Mouse (Mus musculus) small intestine, adult 2 months (tissue): ENCODE results near the gene Mcl1.

Source experiments
- CTCF ChIP-seq: fragments of 200-500 bp; IDR thresholded peaks from 2 replicates; pipeline ENCODE4 v1.5.1; 2012; ENCODE audit warnings: low read depth, mild to moderate bottlenecking, control low read depth, inconsistent platforms, low read length, moderate library complexity, mixed read lengths; ENCODE audit not compliant: insufficient replicate concordance, insufficient read length; ENCODE audit errors: extremely low read depth
- POLR2A ChIP-seq: fragments of 200-500 bp; IDR thresholded peaks from 2 replicates; pipeline ENCODE4 v1.6.1; 2012; ENCODE audit warnings: low read depth, mild to moderate bottlenecking, control low read depth, inconsistent platforms, low read length, moderate library complexity

GRCm38 (mm10) chr3:95672861-95673706 lies 14.5 kb downstream of the Mcl1 start:
- TF ChIP-seq CTCF (no peak), POLR2A (no peak)
